Mouse (Mus musculus) cerebellum, adult 2 months (tissue): Measurements from ENCODE around the gene Sema5a. TPM values are rescaled to one million over a fixed set of nuclear protein-coding genes. Genes with fewer than 3 reads are reported as not detected.
"Not testable (repeated sequence)": the region's sequence is repeated elsewhere in the genome, so short reads cannot be mapped to it uniquely, and the experiment has no call there.

Experiments used
- DNase-seq, 2 experiments: peaks; one replicate each; pipeline ENCODE4 v3.0.0; 2021
- H3K27ac ChIP-seq: fragments of 200-500 bp; 2 replicates; pipeline ENCODE4 v1.5.1; 2012; ENCODE audit warnings: low read length, control low read depth, inconsistent platforms; ENCODE audit not compliant: insufficient read depth
- H3K27me3 ChIP-seq: fragments of 200-500 bp; 2 replicates; pipeline ENCODE4 v1.6.1; 2012; ENCODE audit warnings: inconsistent platforms, mild to moderate bottlenecking, low read length, moderate library complexity; ENCODE audit not compliant: control insufficient read depth, insufficient read depth
- H3K4me1 ChIP-seq: fragments of 200-500 bp; 2 replicates; pipeline ENCODE4 v1.6.1; 2011; ENCODE audit warnings: low read length; ENCODE audit not compliant: control insufficient read depth, insufficient read depth
- H3K4me3 ChIP-seq: fragments of 200-500 bp; replicated peaks from 2 replicates; pipeline ENCODE3; 2011; ENCODE audit warnings: mild to moderate bottlenecking, low read depth, low read length, control low read depth; ENCODE audit not compliant: insufficient read depth
- CTCF ChIP-seq: fragments of 200-500 bp; IDR thresholded peaks from 2 replicates; pipeline ENCODE4 v1.5.1; 2011; ENCODE audit warnings: low read depth, mild to moderate bottlenecking, control low read depth, low read length, moderate library complexity, borderline replicate concordance; ENCODE audit not compliant: insufficient read depth
- POLR2A ChIP-seq: fragments of 200-500 bp; IDR thresholded peaks from 2 replicates; pipeline ENCODE4 v1.6.1; 2011; ENCODE audit warnings: low read length, control low read depth, borderline replicate concordance; ENCODE audit not compliant: insufficient read depth
- WGBS: fragments of 180-500 bp; shearing (Covaris S2); methylation state at CpG from one replicate; pipeline ENCODE4 v1.1.7; 2018; 5-methylcytosine and 5-hydroxymethylcytosine counted together
- polyA plus RNA-seq: library from polyadenylated mRNA; depleted of rRNA; stranded (reverse); fragments of >200 nt; gene quantifications from 2 replicates; pipeline ENCODE4 v1.2.3, GENCODE M21; 2012; rRNA removed

The Sema5a gene
- polyA plus RNA-seq, result 11.1 and 11.3 TPM in 2 replicates

- Histone ChIP-seq H3K4me3 (peak within 1 kb of the TSS; percentile 70), H3K27me3 (no peaks in the 10 kb centered on the region), H3K27ac (no peak within 1 kb of the TSS; the same call in 1 of the 2 replicates), H3K4me1 (no peaks in the 10 kb centered on the region)
- WGBS, result 4% methylated on average over 40 of the region's 45 CpGs
- TF ChIP-seq POLR2A (0 out of 2 replicates have a peak, but pooled peaks have one; percentile 25), CTCF (no peak)
- peak; percentile 58 to 71 for DNase-seq
Measured at GRCm38 (mm10) chr15:32244344-32244955, at the start of gene Sema5a. Sema5a (plus strand) TSS chr15:32244810.

GRCm38 (mm10) chr15:32198076-32198475, 46.5 kb upstream of the Sema5a start:
- H3K4me1 ChIP-seq, result no peaks in the 10 kb centered on the region
- DNase-seq, result no peak
- no peak overlapping the region for H3K4me3 ChIP-seq
- H3K27me3 ChIP-seq, result no peaks in the 10 kb centered on the region; the same call in 1 of the 2 replicates
- H3K27ac ChIP-seq, result no peak overlapping the region
- TF ChIP-seq POLR2A (no peak), CTCF (no peak)
- WGBS, result 84% methylated on average over 9 of the region's 9 CpGs

- Histone ChIP-seq H3K27ac (no peak overlapping the region), H3K4me1 (no peaks in the 10 kb centered on the region), H3K27me3 (no peaks in the 10 kb centered on the region; the same call in 1 of the 2 replicates), H3K4me3 (no peak overlapping the region)
- WGBS, result 80% methylated on average over 5 of the region's 5 CpGs
- no peak for TF ChIP-seq CTCF
- TF ChIP-seq POLR2A, result no peak
- DNase-seq, result no peak
Measured at GRCm38 (mm10) chr15:32198561-32198960, 46.0 kb upstream of the Sema5a start.

- 90% methylated on average over 5 of the region's 5 CpGs for WGBS
Measured at GRCm38 (mm10) chr15:32203242-32203641, 41.4 kb upstream of the Sema5a start.

GRCm38 (mm10) chr15:32204908-32205307, 39.7 kb upstream of the Sema5a start:
- no peak overlapping the region for H3K27ac ChIP-seq
- no peaks in the 10 kb centered on the region; the same call in 1 of the 2 replicates for H3K27me3 ChIP-seq
- H3K4me1 ChIP-seq, result peaks cover 4% of the 10 kb centered on the region; the same call in 1 of the 2 replicates
- peak in 1 of 2 experiments; percentile 23 for DNase-seq
- TF ChIP-seq CTCF, result no peak
- no peak for TF ChIP-seq POLR2A
- WGBS, result 27% methylated on average over 10 of the region's 10 CpGs
- H3K4me3 ChIP-seq, result no peak overlapping the region

More at GRCm38 (mm10) chr15:32203242-32203641, 41.4 kb upstream of the Sema5a start:
- H3K4me1 ChIP-seq, result peaks cover 4% of the 10 kb centered on the region; the same call in 1 of the 2 replicates
- DNase-seq, result no peak
- H3K4me3 ChIP-seq, result no peak overlapping the region
- H3K27ac ChIP-seq, result no peak overlapping the region
- no peak for TF ChIP-seq CTCF
- TF ChIP-seq POLR2A, result no peak
- no peaks in the 10 kb centered on the region; the same call in 1 of the 2 replicates for H3K27me3 ChIP-seq

- DNase-seq, H3K27me3 ChIP-seq, H3K27ac ChIP-seq, H3K4me1 ChIP-seq, H3K4me3 ChIP-seq: not testable (repeated sequence)
- WGBS, result 95% methylated on average over 10 of the region's 10 CpGs
Measured at GRCm38 (mm10) chr15:32214687-32215086, 29.9 kb upstream of the Sema5a start.

- Histone ChIP-seq H3K27ac (no peak overlapping the region), H3K4me1 (no peaks in the 10 kb centered on the region), H3K4me3 (no peak overlapping the region), H3K27me3 (no peaks in the 10 kb centered on the region)
- no peak for DNase-seq
- no peak for TF ChIP-seq POLR2A
- no peak for TF ChIP-seq CTCF
- 93% methylated on average over 7 of the region's 7 CpGs for WGBS
Measured at GRCm38 (mm10) chr15:32223028-32223427, 21.6 kb upstream of the Sema5a start.

GRCm38 (mm10) chr15:32225394-32225793, 19.2 kb upstream of the Sema5a start:
- no peak for TF ChIP-seq CTCF
- no peak for TF ChIP-seq POLR2A
- H3K4me1 ChIP-seq, result no peaks in the 10 kb centered on the region
- H3K27me3 ChIP-seq, result no peaks in the 10 kb centered on the region
- WGBS, result 88% methylated on average over 3 of the region's 3 CpGs
- H3K4me3 ChIP-seq, result no peak overlapping the region
- H3K27ac ChIP-seq, result no peak overlapping the region
- DNase-seq, result no peak
